Mouse (Mus musculus) MEL (cell line): Measurements from ENCODE around the gene Tha1.

Source experiments
- CTCF ChIP-seq, 3 experiments: IDR thresholded peaks in 2 of 3; conservative IDR thresholded peaks in 1 of 3; 2 replicates each; pipeline ENCODE4 v1.5.1; 2011 to 2012; ENCODE audit warnings: low read length in 3 of 3, low read depth in 2 of 3, mild to moderate bottlenecking in 2 of 3, improper control_type of control experiment in 1 of 3, inconsistent platforms in 1 of 3, mixed read lengths in 1 of 3, moderate library complexity in 1 of 3; ENCODE audit not compliant: control insufficient read depth in 1 of 3, insufficient read depth in 1 of 3, poor library complexity in 1 of 3, severe bottlenecking in 1 of 3
- GATA1 ChIP-seq: IDR thresholded peaks from 2 replicates; pipeline ENCODE4 v1.6.1; 2011; ENCODE audit warnings: low read depth, low read length, improper control_type of control experiment
- HCFC1 ChIP-seq: IDR thresholded peaks from 2 replicates; pipeline ENCODE4 v1.6.1; 2012; ENCODE audit warnings: low read depth, mild to moderate bottlenecking, inconsistent platforms, low read length, improper control_type of control experiment, moderate library complexity
- MXI1 ChIP-seq: IDR thresholded peaks from 2 replicates; pipeline ENCODE4 v1.6.1; 2011; ENCODE audit warnings: mild to moderate bottlenecking, low read depth, low read length, improper control_type of control experiment
- POLR2A ChIP-seq, 2 experiments: IDR thresholded peaks; 2 replicates each; pipeline ENCODE4 v1.6.1; 2011 to 2012; ENCODE audit warnings: low read length in 2 of 2, mild to moderate bottlenecking in 2 of 2, control low read depth in 1 of 2, improper control_type of control experiment in 1 of 2, low read depth in 1 of 2, moderate library complexity in 1 of 2; ENCODE audit not compliant: control insufficient read depth in 1 of 2, insufficient read depth in 1 of 2, poor library complexity in 1 of 2
- POLR2AphosphoS5 ChIP-seq: IDR thresholded peaks from 2 replicates; pipeline ENCODE4 v1.6.1; 2012; ENCODE audit warnings: low read depth, borderline replicate concordance, mild to moderate bottlenecking, inconsistent platforms, low read length, moderate library complexity, mixed read lengths
- SMC3 ChIP-seq: IDR thresholded peaks from 2 replicates; pipeline ENCODE4 v1.6.1; 2011; ENCODE audit warnings: low read depth, low read length, improper control_type of control experiment
- TCF12 ChIP-seq: IDR thresholded peaks from 2 replicates; pipeline ENCODE4 v1.6.1; 2014; ENCODE audit warnings: low read depth, mild to moderate bottlenecking, inconsistent platforms, low read length, improper control_type of control experiment, moderate library complexity
- UBTF ChIP-seq: IDR thresholded peaks from 2 replicates; pipeline ENCODE4 v1.6.1; 2012; ENCODE audit warnings: low read depth, mild to moderate bottlenecking, inconsistent platforms, low read length, improper control_type of control experiment, moderate library complexity, borderline replicate concordance; ENCODE audit not compliant: insufficient read depth
- ZNF384 ChIP-seq: IDR thresholded peaks from 2 replicates; pipeline ENCODE4 v1.6.1; 2012; ENCODE audit warnings: low read depth, mild to moderate bottlenecking, inconsistent platforms, low read length, improper control_type of control experiment

DNA sequence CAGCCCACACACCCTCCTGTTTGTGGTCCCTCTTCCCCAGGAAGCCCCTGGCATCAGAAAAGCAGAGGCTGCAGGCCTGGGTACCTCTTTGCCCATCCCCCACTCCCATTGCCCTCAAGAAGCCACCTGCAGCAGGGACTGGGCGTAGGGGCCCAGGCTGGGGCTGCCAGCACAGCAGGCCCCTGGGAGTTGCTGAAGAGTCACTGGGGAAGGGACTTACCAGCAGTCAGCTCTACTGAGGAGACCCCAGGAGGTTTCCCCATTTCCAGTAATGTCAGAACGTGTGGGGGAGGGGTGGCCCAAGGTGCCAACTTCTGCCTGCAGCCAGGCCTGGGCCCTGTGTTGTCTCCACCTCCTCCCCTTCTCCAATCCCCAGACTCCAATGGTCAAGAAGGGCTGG, 29.0 kb upstream of the Tha1 start:
- no peak for TF ChIP-seq TCF12
- no peak for TF ChIP-seq CTCF (IDR thresholded peaks at IDR 0.05 in 2 of 3, conservative IDR thresholded peaks at IDR 0.05 in 1 of 3; ENCODE audit: control insufficient read depth in 1 of 3, insufficient read depth in 1 of 3, low read depth in 2 of 3, low read length in 3 of 3, poor library complexity in 1 of 3, severe bottlenecking in 1 of 3)
- TF ChIP-seq POLR2A (IDR thresholded peaks at IDR 0.05; ENCODE audit: control insufficient read depth in 1 of 2, insufficient read depth in 1 of 2, low read depth in 1 of 2, low read length in 2 of 2, poor library complexity in 1 of 2), result no peak
- no peak for TF ChIP-seq HCFC1
- no peak for TF ChIP-seq GATA1
- no peak for TF ChIP-seq ZNF384
- no peak for TF ChIP-seq MXI1
- no peak for TF ChIP-seq SMC3
- no peak for TF ChIP-seq UBTF
- TF ChIP-seq POLR2AphosphoS5, result no peak
